Mouse (Mus musculus): ENCODE data around the gene Ppp2ca. TPM values are rescaled to one million over a fixed set of nuclear protein-coding genes. Genes with fewer than 3 reads are reported as not detected.

Ppp2ca gene
- total and polyA plus RNA-seq, 2 experiments from 2014 or later: 114 to 141 TPM

DNA sequence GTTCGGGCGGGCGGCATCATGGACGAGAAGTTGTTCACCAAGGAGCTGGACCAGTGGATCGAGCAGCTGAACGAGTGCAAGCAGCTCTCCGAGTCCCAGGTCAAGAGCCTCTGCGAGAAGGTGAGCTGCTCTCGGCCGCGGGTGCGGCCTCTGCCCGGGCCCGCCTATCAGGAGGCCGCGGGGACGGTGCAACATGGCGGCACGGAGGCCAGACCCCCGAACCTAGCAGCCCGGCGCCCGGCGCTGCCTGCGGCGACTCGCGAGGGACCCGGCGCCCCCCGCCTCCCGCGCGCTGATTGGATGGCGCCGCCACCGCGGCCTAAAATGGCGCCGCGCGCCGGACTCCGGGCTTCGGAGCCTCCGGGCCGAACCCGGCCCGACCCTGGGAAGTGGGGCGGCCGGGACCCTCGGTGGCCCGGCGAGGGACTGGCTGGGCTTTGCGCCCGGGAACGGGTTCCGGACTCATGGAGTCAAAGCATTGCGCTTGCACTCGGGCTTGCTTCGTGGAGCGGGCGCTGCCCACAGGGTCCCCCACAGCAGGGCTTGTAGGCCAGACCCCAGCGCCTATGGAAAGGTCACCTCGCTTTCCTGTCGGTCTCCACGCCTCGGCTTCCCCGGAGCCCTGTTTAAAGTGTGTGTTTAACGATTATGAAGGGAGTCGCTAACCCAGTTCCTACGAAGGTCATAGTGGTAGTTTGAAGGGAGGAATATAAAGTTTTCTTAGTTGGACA lies 715 bp downstream of the Ppp2ca start:
- Histone ChIP-seq H3K9me3 (ENCODE audit: low read length) (no peaks in the 10 kb centered on the region), H3K27me3 (ENCODE audit: insufficient read depth, low read length) (no peaks in the 10 kb centered on the region), H3K36me3 (ENCODE audit: insufficient read depth, low read length) (no peaks in the 10 kb centered on the region), H3K9ac (replicated peaks; ENCODE audit: low read length, poor library complexity, severe bottlenecking) (peak overlapping the region; percentile 99), H3K4me1 (ENCODE audit: insufficient read depth, low read length) (peaks cover 16% of the 10 kb centered on the region; the same call in 1 of the 2 replicates), H3K4me2 (ENCODE audit: low read depth, low read length, poor library complexity, severe bottlenecking) (peak overlapping the region; percentile 59), H3K4me3 (ENCODE audit: low read depth, low read length) (peak overlapping the region; percentile 97), H3K27ac (ENCODE audit: low read depth, low read length) (peak overlapping the region; percentile 100)
- DNase-seq (ENCODE audit: low spot score) (peak; percentile 79), ATAC-seq (ENCODE audit: low FRiP score) (peak; percentile 84)
- TF ChIP-seq CTCF (IDR thresholded peaks at IDR 0.05): no peak
- 0% methylated on average over 54 of the region's 72 CpGs for WGBS

DNA sequence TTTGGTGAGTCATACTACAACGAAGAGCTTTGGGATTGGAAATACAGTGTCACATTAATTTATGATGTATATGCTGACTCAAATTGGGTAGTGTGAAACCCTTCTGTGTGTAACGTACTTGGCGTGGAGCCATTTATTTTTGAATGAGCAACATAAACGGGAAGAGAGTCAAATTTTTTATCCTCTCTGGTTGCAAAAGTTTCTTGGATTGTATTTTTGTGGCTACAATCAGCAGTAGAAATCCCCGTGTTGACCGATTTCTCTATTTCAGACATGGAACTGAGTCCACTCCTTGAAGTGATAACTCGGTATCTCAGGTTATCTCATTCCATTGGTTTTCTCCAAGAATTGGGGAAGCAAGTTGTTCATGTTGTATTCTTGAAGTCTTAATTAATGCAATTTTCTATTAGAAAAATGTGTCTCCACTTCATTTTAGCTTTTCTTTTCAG lies 1.3 kb downstream of the Ppp2ca start:
- no peak for ATAC-seq (ENCODE audit: low FRiP score)
- Histone ChIP-seq H3K27me3 (ENCODE audit: insufficient read depth, low read length) (no peaks in the 10 kb centered on the region), H3K36me3 (ENCODE audit: insufficient read depth, low read length) (no peaks in the 10 kb centered on the region), H3K9me3 (ENCODE audit: low read length) (no peaks in the 10 kb centered on the region), H3K27ac (ENCODE audit: low read depth, low read length) (no peak overlapping the region), H3K9ac (replicated peaks; ENCODE audit: low read length, poor library complexity, severe bottlenecking) (peak overlapping the region; percentile 99), H3K4me1 (ENCODE audit: insufficient read depth, low read length) (peaks cover 16% of the 10 kb centered on the region; the same call in 1 of the 2 replicates), H3K4me3 (ENCODE audit: low read depth, low read length) (peak overlapping the region; percentile 97), H3K4me2 (ENCODE audit: low read depth, low read length, poor library complexity, severe bottlenecking) (peak overlapping the region; percentile 59)
- no peak for TF ChIP-seq CTCF (IDR thresholded peaks at IDR 0.05)
- DNase-seq (ENCODE audit: low spot score): no peak
- whole genome bisulfite sequencing: 6% methylated on average over 7 of the region's 7 CpGs

DNA sequence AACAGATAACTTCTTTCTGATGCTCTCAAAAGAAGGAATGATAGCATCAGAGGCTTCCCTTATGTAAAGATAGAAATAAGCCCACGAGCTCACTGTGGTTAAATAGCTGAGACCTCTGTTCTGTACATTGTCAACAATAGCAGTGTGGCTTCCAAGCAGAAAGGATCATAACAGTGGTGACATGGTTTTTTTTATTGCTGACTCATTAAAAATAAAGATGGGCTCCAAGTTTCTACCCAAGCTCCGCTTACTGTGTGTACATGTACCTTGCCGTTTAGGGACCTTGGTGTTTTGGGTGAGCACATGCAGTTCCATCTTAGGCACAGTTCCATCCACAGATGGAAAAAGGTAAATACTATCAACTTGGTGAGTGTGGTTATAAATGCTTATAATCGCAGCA lies 4.5 kb downstream of the Ppp2ca start:
- Histone ChIP-seq H3K36me3 (ENCODE audit: insufficient read depth, low read length) (no peaks in the 10 kb centered on the region), H3K4me2 (ENCODE audit: low read depth, low read length, poor library complexity, severe bottlenecking) (no peak overlapping the region), H3K4me3 (ENCODE audit: low read depth, low read length) (no peak overlapping the region), H3K27me3 (ENCODE audit: insufficient read depth, low read length) (no peaks in the 10 kb centered on the region), H3K9ac (replicated peaks; ENCODE audit: low read length, poor library complexity, severe bottlenecking) (no peak overlapping the region), H3K9me3 (ENCODE audit: low read length) (no peaks in the 10 kb centered on the region), H3K4me1 (ENCODE audit: insufficient read depth, low read length) (peaks cover 18% of the 10 kb centered on the region; the same call in 1 of the 2 replicates), H3K27ac (ENCODE audit: low read depth, low read length) (no peak overlapping the region)
- WGBS: 91% methylated on average over 4 of the region's 4 CpGs
- no peak for ATAC-seq (ENCODE audit: low FRiP score)
- no peak for DNase-seq (ENCODE audit: low spot score)
- no peak for TF ChIP-seq CTCF (IDR thresholded peaks at IDR 0.05)

DNA sequence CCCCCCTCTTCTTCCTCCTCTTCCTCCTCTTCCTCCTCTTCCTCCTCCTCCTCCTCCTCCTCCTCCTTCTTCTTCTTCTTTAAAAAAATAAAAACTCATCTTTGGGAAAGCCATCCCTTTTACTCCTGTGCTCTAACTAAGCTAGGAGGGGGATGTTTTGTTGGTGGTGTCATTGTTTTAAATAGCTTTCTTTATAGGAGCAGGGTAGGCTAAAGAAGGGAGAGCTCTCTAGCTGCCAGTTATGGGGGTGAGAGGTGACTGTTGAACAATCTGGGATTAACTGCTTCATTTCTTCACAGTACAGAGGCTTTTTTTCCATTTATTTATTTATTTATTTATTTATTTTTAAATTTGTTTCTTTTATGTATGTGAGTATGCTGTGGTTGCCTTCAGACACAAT lies 7.0 kb downstream of the Ppp2ca start:
- Histone ChIP-seq H3K27me3 (ENCODE audit: insufficient read depth, low read length) (no peaks in the 10 kb centered on the region), H3K9ac (replicated peaks; ENCODE audit: low read length, poor library complexity, severe bottlenecking) (no peak overlapping the region), H3K9me3 (ENCODE audit: low read length) (no peaks in the 10 kb centered on the region), H3K4me3 (ENCODE audit: low read depth, low read length) (no peak overlapping the region), H3K4me1 (ENCODE audit: insufficient read depth, low read length) (peaks cover 12% of the 10 kb centered on the region; the same call in 1 of the 2 replicates), H3K27ac (ENCODE audit: low read depth, low read length) (no peak overlapping the region), H3K36me3 (ENCODE audit: insufficient read depth, low read length) (no peaks in the 10 kb centered on the region), H3K4me2 (ENCODE audit: low read depth, low read length, poor library complexity, severe bottlenecking) (no peak overlapping the region)
- no peak for ATAC-seq (ENCODE audit: low FRiP score)
- TF ChIP-seq CTCF (IDR thresholded peaks at IDR 0.05): no peak
- no peak for DNase-seq (ENCODE audit: low spot score)

DNA sequence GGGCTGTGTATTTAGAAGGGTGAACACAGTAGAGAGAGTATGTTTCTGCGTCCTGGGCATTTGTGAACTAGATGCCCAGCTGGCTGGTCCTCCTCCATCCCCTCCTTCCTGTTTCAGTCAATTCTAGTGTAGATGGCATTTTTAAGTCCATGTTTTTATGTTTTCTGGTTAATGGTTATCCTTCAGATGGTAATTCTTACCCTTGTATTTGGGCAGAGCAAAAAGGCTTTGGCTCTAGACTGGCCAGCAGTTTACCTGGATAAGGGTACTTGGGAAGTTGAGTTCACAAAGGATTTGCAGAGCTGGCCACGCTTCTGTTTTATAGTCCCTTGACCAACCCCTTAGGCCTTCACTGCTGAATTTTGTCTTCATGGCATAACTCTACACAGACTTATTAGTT lies 7.6 kb downstream of the Ppp2ca start:
- H3K9ac ChIP-seq (replicated peaks; ENCODE audit: low read length, poor library complexity, severe bottlenecking): no peak overlapping the region
- no peaks in the 10 kb centered on the region for H3K36me3 ChIP-seq (ENCODE audit: insufficient read depth, low read length)
- no peak for TF ChIP-seq CTCF (IDR thresholded peaks at IDR 0.05)
- H3K4me1 ChIP-seq (ENCODE audit: insufficient read depth, low read length): 0 out of 2 replicates have a peak, but pooled peaks cover 8% of the 10 kb centered on the region
- no peak overlapping the region for H3K4me3 ChIP-seq (ENCODE audit: low read depth, low read length)
- H3K4me2 ChIP-seq (ENCODE audit: low read depth, low read length, poor library complexity, severe bottlenecking): no peak overlapping the region
- H3K27me3 ChIP-seq (ENCODE audit: insufficient read depth, low read length): no peaks in the 10 kb centered on the region
- no peak for DNase-seq (ENCODE audit: low spot score)
- no peak overlapping the region for H3K27ac ChIP-seq (ENCODE audit: low read depth, low read length)
- ATAC-seq (ENCODE audit: low FRiP score): no peak
- no peaks in the 10 kb centered on the region for H3K9me3 ChIP-seq (ENCODE audit: low read length)
- WGBS: 87% methylated on average over 2 of the region's 2 CpGs

DNA sequence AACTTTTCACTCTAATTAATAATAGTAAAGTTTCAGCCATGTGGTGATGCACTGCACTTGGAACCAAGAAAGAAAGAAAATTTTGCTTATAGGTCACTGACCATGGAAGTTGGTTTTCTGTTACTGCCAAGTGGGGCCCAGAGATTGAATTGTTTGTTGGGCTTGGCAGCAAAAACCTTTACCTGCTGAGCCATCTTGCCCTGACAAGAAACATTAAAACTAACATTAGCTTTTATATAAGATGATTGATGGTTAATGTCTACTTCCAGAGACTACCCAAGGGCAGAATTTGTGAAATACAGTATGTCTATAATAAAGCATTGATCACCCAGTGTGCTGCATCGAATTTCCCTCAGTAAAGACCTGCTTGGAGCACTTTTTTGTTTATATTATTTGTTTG lies 8.0 kb downstream of the Ppp2ca start:
- Histone ChIP-seq H3K4me1 (ENCODE audit: insufficient read depth, low read length) (0 out of 2 replicates have a peak, but pooled peaks cover 8% of the 10 kb centered on the region), H3K27me3 (ENCODE audit: insufficient read depth, low read length) (no peaks in the 10 kb centered on the region), H3K36me3 (ENCODE audit: insufficient read depth, low read length) (no peaks in the 10 kb centered on the region), H3K9me3 (ENCODE audit: low read length) (no peaks in the 10 kb centered on the region), H3K4me2 (ENCODE audit: low read depth, low read length, poor library complexity, severe bottlenecking) (no peak overlapping the region), H3K27ac (ENCODE audit: low read depth, low read length) (no peak overlapping the region), H3K9ac (replicated peaks; ENCODE audit: low read length, poor library complexity, severe bottlenecking) (no peak overlapping the region), H3K4me3 (ENCODE audit: low read depth, low read length) (no peak overlapping the region)
- no peak for DNase-seq (ENCODE audit: low spot score)
- 94% methylated on average over 1 of the region's 1 CpGs for WGBS
- TF ChIP-seq CTCF (IDR thresholded peaks at IDR 0.05): no peak
- ATAC-seq (ENCODE audit: low FRiP score): no peak
